Mouse (Mus musculus) limb, embryonic 11.5 days (tissue): Measurements from ENCODE around the gene Stk40. TPM values are rescaled to one million over a fixed set of nuclear protein-coding genes. Genes with fewer than 3 reads are reported as not detected.

ENCODE experiments used
- ATAC-seq: fragments of 200-750 bp; cut with Nextera tagmentation; 2 replicates; pipeline ENCODE4 v1.8.0; 2017; ENCODE audit warnings: low read depth; ENCODE audit not compliant: insufficient number of reproducible peaks, low FRiP score, low TSS enrichment
- DNase-seq: peaks from one replicate; pipeline ENCODE4 v3.0.0-alpha.2; 2015; ENCODE audit warnings: low spot score
- H3K27ac ChIP-seq: fragments of 300-500 bp; sonication (generic); replicated peaks from 2 replicates; pipeline ENCODE4 v1.5.1; 2014; ENCODE audit warnings: low read depth, mild to moderate bottlenecking, low read length
- H3K27me3 ChIP-seq: fragments of 300-500 bp; sonication (generic); 2 replicates; pipeline ENCODE4 v1.6.1; 2014; ENCODE audit warnings: mild to moderate bottlenecking, low read length, mixed read lengths; ENCODE audit not compliant: control insufficient read depth, insufficient read depth
- H3K36me3 ChIP-seq: fragments of 300-500 bp; sonication (generic); 2 replicates; pipeline ENCODE4 v1.6.1; 2014; ENCODE audit warnings: mild to moderate bottlenecking, low read length, moderate library complexity, mixed read lengths; ENCODE audit not compliant: control insufficient read depth, insufficient read depth
- H3K4me1 ChIP-seq: fragments of 300-500 bp; sonication (generic); 2 replicates; pipeline ENCODE4 v1.6.1; 2014; ENCODE audit warnings: low read length, mixed read lengths; ENCODE audit not compliant: control insufficient read depth, insufficient read depth
- H3K4me2 ChIP-seq: fragments of 300-500 bp; sonication (generic); 2 replicates; pipeline ENCODE4 v1.6.1; 2014; ENCODE audit warnings: low read depth, mild to moderate bottlenecking, moderate library complexity; ENCODE audit not compliant: severe bottlenecking
- H3K4me3 ChIP-seq: fragments of 300-500 bp; sonication (generic); 2 replicates; pipeline ENCODE4 v1.5.1; 2014; ENCODE audit warnings: low read depth, low read length
- H3K9ac ChIP-seq: fragments of 300-500 bp; sonication (generic); 2 replicates; pipeline ENCODE4 v1.6.1; 2014; ENCODE audit warnings: mild to moderate bottlenecking, low read length
- H3K9me3 ChIP-seq: fragments of 300-500 bp; sonication (generic); 2 replicates; pipeline ENCODE4 v1.6.1; 2016; ENCODE audit warnings: low read length; ENCODE audit not compliant: control insufficient read depth
- WGBS: fragments of 180-500 bp; shearing (Covaris S2); extraction: QIAGEN DNeasy Blood & Tissue Kit; methylation state at CpG from one replicate; pipeline ENCODE4 v1.1.7; 2014; 5-methylcytosine and 5-hydroxymethylcytosine counted together
- polyA plus RNA-seq: library from polyadenylated mRNA; unstranded; fragments of >200 nt; fragmentation: Nextera tagmentation; extraction: Ambion mirVana; gene quantifications from 2 replicates; pipeline ENCODE4 v1.2.1, GENCODE M21; 2014

Stk40 gene
- polyA plus RNA-seq, 1 experiment from 2014 or later = 27.8 TPM

DNA sequence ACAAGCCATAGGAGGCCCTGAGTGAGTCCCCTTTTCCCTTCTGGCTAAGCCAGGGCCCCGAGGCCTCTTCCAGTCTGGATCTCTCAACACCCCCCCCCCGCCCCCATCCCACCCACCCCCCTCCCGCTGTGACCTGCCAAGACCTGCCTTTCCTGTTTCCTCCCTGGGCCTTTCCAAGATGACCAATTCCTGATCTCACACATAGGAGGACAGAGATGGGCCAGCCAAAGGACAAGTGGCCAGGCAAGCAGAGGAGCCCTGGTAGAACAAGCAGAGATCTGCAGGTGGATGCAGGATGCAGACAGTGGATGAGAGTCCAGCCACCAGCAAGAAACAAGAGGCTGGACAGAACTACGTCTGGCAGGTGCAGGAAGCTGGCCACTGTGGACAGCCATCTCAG is 41.6 kb downstream of the Stk40 start:
- no peak for ATAC-seq
- no peaks in the 10 kb centered on the region for H3K36me3 ChIP-seq
- WGBS = 55% methylated on average over 3 of the region's 4 CpGs
- H3K27ac ChIP-seq = no peak overlapping the region
- no peaks in the 10 kb centered on the region for H3K27me3 ChIP-seq
- no peak overlapping the region for H3K4me3 ChIP-seq
- no peak for DNase-seq
- H3K4me1 ChIP-seq = peaks cover 20% of the 10 kb centered on the region
- H3K4me2 ChIP-seq = no peak overlapping the region
- H3K9me3 ChIP-seq = no peaks in the 10 kb centered on the region; the same call in 1 of the 2 replicates
- no peak overlapping the region for H3K9ac ChIP-seq

DNA sequence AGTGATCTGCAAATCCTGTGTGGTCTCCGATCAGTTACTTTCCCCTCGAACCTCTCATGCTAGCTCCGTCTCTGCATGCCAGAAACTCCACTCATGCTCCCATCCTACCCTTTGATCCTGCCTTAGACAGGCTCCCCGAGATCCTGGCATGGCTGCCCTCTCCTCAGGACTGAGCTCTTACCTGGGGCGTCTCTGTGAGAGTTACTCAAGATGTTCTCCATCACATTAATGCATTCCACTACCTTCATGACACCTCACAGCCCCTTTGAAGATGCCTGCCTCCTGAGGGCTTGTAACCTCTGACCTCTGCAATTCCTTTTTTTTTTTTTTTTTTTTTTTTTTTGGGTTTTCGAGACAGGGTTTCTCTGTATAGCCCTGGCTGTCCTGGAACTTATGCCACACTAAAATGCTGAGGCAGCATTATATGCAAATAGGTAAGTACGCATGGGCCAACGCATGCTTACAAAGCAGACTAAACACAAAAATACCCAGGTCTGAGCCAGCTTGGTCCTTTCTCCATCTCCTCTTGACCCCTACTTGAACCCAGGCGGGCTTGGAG is 43.3 kb downstream of the Stk40 start:
- peak overlapping the region; percentile 99 for H3K4me2 ChIP-seq
- 16% methylated on average over 9 of the region's 9 CpGs for WGBS
- ATAC-seq = peak; percentile 2
- H3K27me3 ChIP-seq = no peaks in the 10 kb centered on the region
- no peaks in the 10 kb centered on the region; the same call in 1 of the 2 replicates for H3K9me3 ChIP-seq
- no peak overlapping the region for H3K9ac ChIP-seq
- no peaks in the 10 kb centered on the region for H3K36me3 ChIP-seq
- peak; percentile 43 for DNase-seq
- H3K4me3 ChIP-seq = 0 out of 2 replicates have a peak overlapping the region, but pooled peaks have one; percentile 88
- H3K27ac ChIP-seq = peak overlapping the region; percentile 96
- H3K4me1 ChIP-seq = peaks cover 36% of the 10 kb centered on the region

DNA sequence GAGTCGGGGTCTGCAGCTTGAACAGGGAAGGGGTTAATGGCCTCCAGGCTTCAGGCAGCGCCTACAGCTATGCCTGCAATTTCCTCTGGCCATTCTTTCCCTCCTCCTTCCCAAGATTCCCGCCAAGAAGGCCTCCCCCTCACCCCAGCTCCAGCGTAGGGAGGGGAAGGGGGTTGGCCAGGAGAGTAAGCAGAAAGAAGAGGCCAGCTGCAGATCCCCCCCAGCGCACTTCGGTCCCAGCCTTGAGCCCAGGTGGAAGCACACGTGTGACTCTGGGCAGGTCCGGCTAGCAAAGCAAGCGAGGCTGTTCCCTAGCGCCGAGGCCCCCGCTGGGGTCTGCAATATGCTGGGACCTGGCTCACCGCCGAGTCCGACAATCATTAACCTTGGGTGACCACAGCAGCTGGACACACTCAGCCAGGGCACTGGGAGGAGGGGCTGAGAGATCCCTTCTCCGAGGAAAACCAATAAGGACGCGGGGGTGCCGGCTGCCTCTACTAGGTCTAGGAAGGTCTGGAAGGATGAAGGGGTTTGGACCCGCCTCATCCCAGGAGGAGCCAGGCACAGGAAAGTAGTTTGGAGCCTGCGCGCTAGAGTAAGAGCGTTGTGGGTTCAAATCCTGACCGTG is 43.9 kb downstream of the Stk40 start, which contains the start of gene Eva1b:
Gene Eva1b (plus strand): TSS at position 212 of the 628 bp plus-strand sequence.
- H3K9me3 ChIP-seq = no peaks in the 10 kb centered on the region; the same call in 1 of the 2 replicates
- DNase-seq (peak; percentile 90), ATAC-seq (peak; percentile 56)
- peak within 1 kb of the TSS; percentile 88 for H3K4me3 ChIP-seq
- H3K4me1 ChIP-seq = peaks cover 39% of the 10 kb centered on the region
- peak within 1 kb of the TSS; percentile 96 for H3K27ac ChIP-seq
- no peaks in the 10 kb centered on the region for H3K36me3 ChIP-seq
- H3K9ac ChIP-seq = peak within 1 kb of the TSS; percentile 79
- no peaks in the 10 kb centered on the region for H3K27me3 ChIP-seq
- WGBS = 2% methylated on average over 24 of the region's 24 CpGs
- peak within 1 kb of the TSS; percentile 99 for H3K4me2 ChIP-seq

DNA sequence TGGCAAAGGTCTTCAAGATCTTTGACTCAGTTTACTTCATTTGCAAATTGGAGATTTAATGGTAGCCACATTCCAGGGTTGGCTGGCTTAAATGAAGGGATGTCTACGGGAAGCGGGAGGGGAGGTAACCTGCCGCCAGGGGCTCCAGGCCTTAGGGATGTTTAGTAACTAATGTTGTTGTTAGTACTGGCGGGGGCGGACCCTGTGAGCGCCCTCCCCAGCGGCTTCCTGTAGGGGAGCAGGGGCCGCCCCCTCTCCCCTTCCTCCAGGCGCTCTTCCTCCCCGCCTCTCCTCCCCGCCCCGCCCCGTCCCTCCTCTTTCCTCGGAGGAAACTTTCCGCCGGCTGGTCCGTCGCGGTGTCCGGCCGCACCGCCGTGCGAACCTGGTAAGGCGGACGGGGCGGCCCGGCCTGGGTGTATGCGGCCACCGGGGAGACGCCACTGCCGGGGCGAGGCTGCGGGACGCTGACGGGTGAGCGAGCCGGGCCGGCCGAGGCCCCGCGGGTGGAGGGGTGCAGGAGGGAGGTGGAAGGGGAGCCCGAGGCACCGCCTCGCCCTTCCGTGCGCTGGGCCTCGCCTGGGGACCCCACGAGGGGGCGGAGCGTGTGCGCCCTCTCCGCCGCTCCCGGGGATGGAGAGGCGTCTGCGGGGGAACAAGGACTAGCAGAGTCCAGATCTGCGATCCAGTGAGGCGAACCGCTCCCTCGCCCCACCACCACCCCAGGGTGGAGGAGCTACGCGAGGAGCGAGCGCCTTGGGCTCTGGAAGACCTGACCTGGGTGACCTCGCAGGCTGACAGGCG is 44.6 kb downstream of the Stk40 start:
- H3K4me3 ChIP-seq = peak overlapping the region; percentile 88
- DNase-seq (peak; percentile 81), ATAC-seq (peak; percentile 28; the same call in 1 of the 2 replicates)
- peak overlapping the region; percentile 99 for H3K4me2 ChIP-seq
- H3K9ac ChIP-seq = peak overlapping the region; percentile 79
- H3K4me1 ChIP-seq = peaks cover 41% of the 10 kb centered on the region
- under 1% methylated on average over 63 of the region's 67 CpGs for WGBS
- peak overlapping the region; percentile 96 for H3K27ac ChIP-seq
- H3K36me3 ChIP-seq = no peaks in the 10 kb centered on the region
- H3K27me3 ChIP-seq = no peaks in the 10 kb centered on the region
- H3K9me3 ChIP-seq = no peaks in the 10 kb centered on the region

DNA sequence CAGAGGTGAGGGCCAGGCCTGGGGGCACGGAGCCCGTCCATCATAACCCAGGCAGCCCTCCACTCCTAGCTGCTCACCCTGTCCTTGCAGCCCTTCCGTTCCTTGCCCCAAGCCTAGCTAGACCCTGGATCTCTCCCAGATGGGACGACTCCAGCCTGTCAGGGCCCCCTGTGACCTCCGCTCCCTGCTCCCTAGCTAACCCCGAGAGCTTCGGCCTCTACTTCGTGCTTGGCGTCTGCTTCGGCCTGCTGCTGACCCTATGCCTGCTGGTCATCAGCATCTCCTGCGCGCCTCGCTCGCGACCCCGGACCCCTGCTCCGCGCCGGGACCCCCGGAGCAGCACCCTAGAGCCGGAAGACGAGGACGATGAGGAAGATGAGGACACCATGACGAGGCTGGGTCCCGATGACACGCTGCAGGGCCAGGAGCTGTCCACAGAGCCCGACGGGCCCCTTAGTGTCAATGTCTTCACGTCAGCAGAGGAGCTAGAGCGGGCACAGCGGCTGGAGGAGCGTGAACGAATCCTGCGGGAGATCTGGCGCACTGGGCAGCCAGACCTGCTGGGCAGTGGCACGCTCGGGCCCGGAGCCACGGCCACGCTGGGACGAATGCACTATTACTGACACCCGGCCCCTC is 45.4 kb downstream of the Stk40 start:
- DNase-seq = peak; percentile 56
- H3K9ac ChIP-seq = peak overlapping the region; percentile 79
- H3K27me3 ChIP-seq = no peaks in the 10 kb centered on the region
- peak overlapping the region; percentile 96 for H3K27ac ChIP-seq
- peak overlapping the region; percentile 99 for H3K4me2 ChIP-seq
- ATAC-seq = no peak
- H3K4me3 ChIP-seq = peak overlapping the region; percentile 88
- H3K36me3 ChIP-seq = no peaks in the 10 kb centered on the region
- H3K4me1 ChIP-seq = peaks cover 41% of the 10 kb centered on the region
- H3K9me3 ChIP-seq = no peaks in the 10 kb centered on the region
- 8% methylated on average over 42 of the region's 42 CpGs for WGBS

DNA sequence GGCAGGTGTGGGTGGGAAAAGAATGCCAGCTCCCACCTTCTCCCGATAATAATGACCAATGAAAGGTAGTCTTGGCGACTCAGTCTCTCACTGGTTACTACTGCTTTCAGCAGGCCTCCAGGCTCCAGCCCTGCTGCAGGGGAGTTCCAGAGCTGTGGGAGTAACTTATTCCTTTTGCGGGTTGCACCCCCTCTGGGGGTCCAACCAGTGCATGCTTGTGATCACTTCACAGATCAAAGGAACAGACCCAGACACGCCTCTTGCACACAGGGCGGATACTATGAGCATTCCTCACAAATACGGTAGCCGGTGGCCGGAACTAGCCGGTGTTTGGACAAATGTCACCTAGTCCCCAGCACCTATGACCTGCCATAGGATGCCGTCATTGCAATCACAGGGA is 46.0 kb downstream of the Stk40 start:
- Histone ChIP-seq H3K27ac (peak overlapping the region; percentile 96), H3K4me2 (peak overlapping the region; percentile 99), H3K4me3 (peak overlapping the region; percentile 88), H3K27me3 (no peaks in the 10 kb centered on the region), H3K9ac (peak overlapping the region; percentile 79; the same call in 1 of the 2 replicates), H3K9me3 (no peaks in the 10 kb centered on the region), H3K36me3 (no peaks in the 10 kb centered on the region), H3K4me1 (peaks cover 41% of the 10 kb centered on the region)
- DNase-seq (no peak), ATAC-seq (peak; percentile 5)
- 11% methylated on average over 10 of the region's 10 CpGs for WGBS

DNA sequence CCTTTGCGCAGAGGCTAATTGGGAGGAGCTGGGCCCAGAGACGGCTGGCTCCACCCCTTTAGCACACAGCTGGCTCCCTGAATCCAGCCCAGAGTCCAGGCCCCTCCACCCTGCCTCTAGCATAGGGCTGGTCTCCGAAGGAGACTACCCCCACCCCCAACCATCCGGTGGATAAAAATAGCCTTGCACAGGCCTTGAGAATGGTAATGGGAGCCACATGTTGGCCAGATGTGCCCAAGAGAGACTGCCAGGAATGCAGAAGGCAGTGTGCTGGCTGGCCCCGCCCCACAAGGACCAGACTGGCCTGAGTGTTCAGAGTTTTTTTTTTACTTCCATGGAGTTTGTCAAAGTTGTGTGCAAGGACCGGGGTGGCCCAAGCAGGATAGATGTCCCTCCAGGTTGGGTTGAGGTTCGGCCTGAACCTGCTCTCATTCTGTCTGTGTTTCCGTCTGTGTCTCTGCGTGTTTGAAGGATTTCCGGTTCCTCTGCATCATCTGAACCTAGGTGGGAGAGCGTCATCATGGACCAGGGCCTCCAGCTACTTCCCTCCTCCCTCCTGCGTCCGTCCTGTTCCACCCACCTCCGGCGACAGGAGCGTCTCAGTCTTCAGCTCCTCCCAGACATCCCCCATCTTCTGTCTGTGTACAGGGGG is 46.7 kb downstream of the Stk40 start:
- H3K36me3 ChIP-seq = no peaks in the 10 kb centered on the region
- H3K9me3 ChIP-seq = no peaks in the 10 kb centered on the region
- DNase-seq (peak; percentile 99), ATAC-seq (peak; percentile 90)
- peak overlapping the region; percentile 96 for H3K27ac ChIP-seq
- 7% methylated on average over 16 of the region's 16 CpGs for WGBS
- H3K4me1 ChIP-seq = peaks cover 42% of the 10 kb centered on the region
- H3K9ac ChIP-seq = peak overlapping the region; percentile 57
- peak overlapping the region; percentile 88 for H3K4me3 ChIP-seq
- peak overlapping the region; percentile 99 for H3K4me2 ChIP-seq
- H3K27me3 ChIP-seq = no peaks in the 10 kb centered on the region
